Mouse (Mus musculus) cerebellum, postnatal 4 days (tissue): ENCODE measurements around the gene Pcmt1.

Experiments
- DNase-seq, 2 experiments: peaks; one replicate each; pipeline ENCODE4 v3.0.0; 2022; ENCODE audit warnings: low spot score in 2 of 2, mixed read lengths in 1 of 2

Gene Pcmt1

GRCm38 (mm10) chr10:7680731-7681301, at the start of gene Pcmt1, which contains the start of gene Lats1:
TSS of gene Pcmt1 (minus strand) at chr10:7681136.
TSS of gene Lats1 (plus strand) at chr10:7681214.
- DNase-seq = peak; percentile 87 to 90

GRCm38 (mm10) chr10:7727011-7727410, 46.1 kb upstream of the Pcmt1 start:
- DNase-seq = no peak

GRCm38 (mm10) chr10:7726501-7726812, 45.5 kb upstream of the Pcmt1 start:
- no peak for DNase-seq

GRCm38 (mm10) chr10:7725751-7726500, 45.0 kb upstream of the Pcmt1 start, which contains the start of gene Katna1:
TSS of gene Katna1 (plus strand) at chr10:7726000.
- DNase-seq = peak; percentile 77 to 88

GRCm38 (mm10) chr10:7715056-7715455, 34.1 kb upstream of the Pcmt1 start:
- no peak for DNase-seq

GRCm38 (mm10) chr10:7712506-7712905, 31.6 kb upstream of the Pcmt1 start:
- DNase-seq = no peak

- DNase-seq = no peak
Observed at GRCm38 (mm10) chr10:7710121-7710520, 29.2 kb upstream of the Pcmt1 start.

- DNase-seq = no peak
Observed at GRCm38 (mm10) chr10:7702586-7702985, 21.6 kb upstream of the Pcmt1 start.

GRCm38 (mm10) chr10:7700120-7700519, 19.2 kb upstream of the Pcmt1 start:
- DNase-seq = no peak

GRCm38 (mm10) chr10:7695286-7695685, 14.3 kb upstream of the Pcmt1 start:
- DNase-seq = no peak

- no peak for DNase-seq
Observed at GRCm38 (mm10) chr10:7686902-7687301, 6.0 kb upstream of the Pcmt1 start.

- no peak for DNase-seq
Observed at GRCm38 (mm10) chr10:7682249-7682648, 1.3 kb upstream of the Pcmt1 start.

- peak; percentile 35 to 68 for DNase-seq
Observed at GRCm38 (mm10) chr10:7681343-7682025, 548 bp upstream of the Pcmt1 start.

GRCm38 (mm10) chr10:7673673-7674072, 7.3 kb downstream of the Pcmt1 start:
- DNase-seq = no peak

GRCm38 (mm10) chr10:7667342-7667802, 13.6 kb downstream of the Pcmt1 start, which contains the start of gene Nup43:
TSS of gene Nup43 (plus strand) at chr10:7667503.
- peak; percentile 73 to 89 for DNase-seq

GRCm38 (mm10) chr10:7664889-7665288, 16.0 kb downstream of the Pcmt1 start:
- DNase-seq = no peak

- no peak for DNase-seq
Observed at GRCm38 (mm10) chr10:7664027-7664526, 16.9 kb downstream of the Pcmt1 start.

GRCm38 (mm10) chr10:7663159-7664026, 17.5 kb downstream of the Pcmt1 start:
- peak; percentile 85 to 92 for DNase-seq

- DNase-seq = peak in 1 of 2 experiments; percentile 50
Observed at GRCm38 (mm10) chr10:7662471-7663141, 18.3 kb downstream of the Pcmt1 start.

- DNase-seq = no peak
Observed at GRCm38 (mm10) chr10:7651057-7651456, 29.9 kb downstream of the Pcmt1 start.

GRCm38 (mm10) chr10:7649059-7649458, 31.9 kb downstream of the Pcmt1 start:
- DNase-seq = no peak
